Mouse (Mus musculus) brain, embryonic 14.5 days (tissue): ENCODE results near the gene Gramd2.

Experiments
- CTCF ChIP-seq: fragments of 200-500 bp; IDR thresholded peaks from 2 replicates; pipeline ENCODE4 v1.5.1; 2012; ENCODE audit warnings: inconsistent platforms, mild to moderate bottlenecking, moderate library complexity, borderline replicate concordance; ENCODE audit not compliant: insufficient read depth, insufficient read length; ENCODE audit errors: extremely low read depth
- POLR2A ChIP-seq: fragments of 200-500 bp; IDR thresholded peaks from 2 replicates; pipeline ENCODE4 v1.6.1; 2012; ENCODE audit warnings: mild to moderate bottlenecking, inconsistent platforms, borderline replicate concordance; ENCODE audit not compliant: poor library complexity, insufficient read depth, insufficient read length, severe bottlenecking; ENCODE audit errors: extremely low read depth

DNA sequence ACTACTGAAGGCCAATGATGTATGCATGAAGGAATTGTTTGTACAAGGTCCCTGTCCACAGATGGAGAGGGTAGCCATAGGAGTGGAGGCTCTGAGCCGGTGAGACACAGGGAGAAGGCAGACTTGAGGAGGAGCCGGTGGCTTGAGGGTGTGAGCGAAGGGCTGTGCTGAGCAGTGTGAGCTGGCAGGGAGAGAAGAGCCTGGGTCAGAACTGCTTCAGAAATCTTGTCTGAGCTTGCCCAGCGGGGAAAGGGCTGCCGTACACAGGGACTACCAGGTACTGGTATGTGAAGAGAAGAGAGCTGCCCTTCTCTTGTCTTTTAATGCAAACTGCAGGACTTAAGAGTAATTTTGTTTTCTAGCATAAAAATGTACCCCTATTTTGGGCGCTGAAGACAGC, 53.1 kb downstream of the Gramd2 start:
- no peak for TF ChIP-seq CTCF
- no peak for TF ChIP-seq POLR2A
